Mouse (Mus musculus): ENCODE data around the gene Slc5a5.
A peak's percentile ranks its signal among the peaks of the same experiment; 100 is the strongest.

The Slc5a5 gene

DNA sequence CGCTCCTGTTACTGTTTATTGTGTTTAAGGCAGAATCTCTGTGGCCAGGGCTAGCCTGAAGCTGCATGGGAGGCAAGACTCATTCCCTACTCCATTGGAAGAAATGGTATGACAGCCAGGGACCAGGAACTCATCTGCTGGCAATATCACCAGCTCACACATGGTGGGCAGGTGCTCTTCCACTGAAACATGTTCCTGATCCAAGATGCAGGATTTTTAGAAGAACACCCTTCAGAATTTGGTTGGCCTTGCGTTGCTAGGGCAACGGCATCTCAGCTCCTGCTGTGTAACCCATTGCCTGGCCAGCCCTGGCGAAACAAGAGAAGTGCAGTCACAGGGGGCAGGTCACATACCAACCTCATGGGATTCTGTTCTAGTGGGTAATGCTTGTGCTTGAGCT lies 13.1 kb downstream of the Slc5a5 start:
- no peak for DNase-seq (ENCODE audit: low spot score)

DNA sequence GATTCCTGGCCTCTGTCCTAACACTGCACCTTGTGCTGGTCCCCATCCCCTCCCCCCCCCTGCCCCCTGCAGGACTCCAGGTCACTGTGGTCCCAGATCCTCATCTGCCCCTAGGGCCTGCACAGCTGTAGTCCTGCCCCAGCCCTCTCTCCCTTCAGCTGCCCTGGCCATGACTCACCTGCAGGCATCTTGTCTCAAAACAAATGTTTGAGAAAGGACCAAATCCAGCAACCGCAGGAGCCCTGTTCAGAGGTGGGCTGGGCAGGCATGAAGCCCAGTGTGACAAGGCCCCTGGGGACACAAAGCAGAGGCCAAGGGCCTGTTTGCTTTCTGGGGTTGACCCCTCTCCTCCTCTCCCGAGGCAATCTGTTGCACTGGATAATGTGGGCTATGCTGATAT lies 14.4 kb downstream of the Slc5a5 start:
- no peak for DNase-seq (ENCODE audit: low spot score)

DNA sequence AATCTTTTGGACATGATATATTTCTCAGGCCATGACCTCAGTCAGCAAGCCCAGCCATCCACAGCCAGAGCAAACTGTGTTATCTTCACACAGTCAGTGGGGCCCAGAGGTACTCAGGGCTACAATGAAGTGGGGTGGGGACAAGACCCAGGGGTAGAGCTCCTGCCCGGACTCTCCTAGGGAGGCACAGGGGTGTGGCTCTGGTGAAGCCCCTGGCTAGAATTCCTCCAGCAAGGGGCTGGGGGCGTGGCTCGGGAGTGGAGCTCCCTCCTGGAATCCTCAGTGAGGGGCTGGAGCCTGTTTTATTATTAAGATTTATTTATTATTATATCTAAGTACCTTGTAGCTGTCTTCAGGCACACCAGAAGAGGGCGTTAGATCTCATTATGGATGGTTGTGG lies 16.2 kb downstream of the Slc5a5 start:
- DNase-seq (ENCODE audit: low spot score), result no peak

DNA sequence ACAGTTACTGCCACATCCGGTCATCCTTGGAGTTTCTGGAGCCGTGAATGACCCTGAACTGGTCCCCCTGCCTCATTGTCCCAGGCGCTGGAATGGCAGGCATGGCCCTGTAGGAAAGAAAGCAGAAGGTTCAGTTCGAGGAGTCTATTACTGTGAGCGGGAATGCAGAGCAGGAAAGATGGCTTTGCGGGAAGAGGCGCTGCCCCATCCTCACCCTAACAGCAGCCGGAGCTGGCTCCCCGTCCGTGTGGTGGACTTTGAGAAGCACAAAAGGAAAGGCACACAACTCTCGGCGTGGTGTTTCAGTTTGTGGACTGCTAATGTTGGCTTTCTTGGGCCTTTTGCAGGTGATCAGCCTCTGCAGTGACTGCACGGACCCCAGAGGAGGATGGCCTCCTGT lies 18.1 kb downstream of the Slc5a5 start:
- no peak for DNase-seq (ENCODE audit: low spot score)

DNA sequence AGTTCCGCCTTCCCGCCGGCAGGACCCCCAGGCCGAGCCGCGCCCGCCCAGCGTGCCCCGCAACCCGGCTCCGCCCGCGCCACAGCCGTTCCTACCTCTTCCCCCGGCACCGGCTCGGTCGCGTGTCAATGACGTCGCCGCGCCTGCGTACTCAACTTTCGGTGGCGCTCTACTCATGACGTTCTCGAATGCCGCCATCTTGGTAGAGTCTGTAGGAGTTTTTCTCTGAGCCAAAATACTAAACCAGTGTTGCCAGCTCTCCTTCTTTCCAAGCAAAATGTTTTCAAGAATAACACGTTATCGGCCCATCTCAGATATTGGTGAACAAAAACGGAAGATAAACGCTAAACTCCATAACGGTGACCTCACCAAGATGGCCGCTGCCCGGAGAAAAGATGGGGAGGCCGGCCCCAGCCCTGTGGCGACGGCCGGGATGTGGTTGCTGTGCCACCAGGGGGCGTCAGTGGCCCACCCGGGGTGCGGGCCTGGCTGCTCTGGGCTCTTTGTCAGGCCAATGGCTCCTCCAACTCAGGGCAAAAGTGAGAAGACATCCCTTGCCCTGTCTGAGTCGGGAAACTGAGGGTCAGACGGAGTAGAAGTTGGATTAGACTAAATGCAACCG lies 19.1 kb downstream of the Slc5a5 start, which contains the start of gene Ccdc124:
Gene Ccdc124, minus strand, starts transcription at position 572 of the 622 bp plus-strand sequence.
- peak; percentile 98 for DNase-seq (ENCODE audit: low spot score)

DNA sequence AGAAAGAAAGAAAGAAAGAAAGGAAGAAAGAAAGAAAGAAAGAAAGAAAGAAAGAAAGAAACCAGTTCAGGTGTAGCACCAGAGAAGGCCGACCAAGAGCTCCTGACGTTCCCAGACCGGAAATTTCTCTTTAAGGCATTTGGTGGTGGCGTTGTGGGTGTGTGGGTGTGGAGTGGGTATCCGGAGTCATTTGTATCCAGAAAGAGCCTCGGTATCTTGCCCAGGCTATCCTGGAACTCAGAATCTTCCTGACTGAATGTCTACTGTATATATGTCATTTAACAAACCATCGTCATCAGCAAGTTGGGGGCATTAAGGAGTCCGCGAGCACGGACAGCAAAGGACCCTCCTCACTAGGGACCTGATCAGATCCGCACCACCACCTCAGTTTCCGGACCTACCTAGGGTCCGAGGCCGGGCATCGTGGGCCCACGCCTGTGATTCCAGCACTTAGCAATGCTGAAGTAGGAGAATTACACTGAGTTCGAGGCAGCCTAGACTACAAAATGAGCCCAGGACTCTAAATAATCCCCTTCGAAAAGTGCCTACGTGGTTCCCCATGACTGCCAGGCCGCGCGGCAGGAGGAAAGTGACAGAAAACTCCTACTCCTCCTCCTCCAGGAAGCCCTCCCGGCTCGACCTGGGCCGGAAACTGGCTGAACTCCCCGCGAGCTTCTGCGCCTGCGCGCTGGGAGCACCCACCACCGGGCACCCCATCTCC lies 19.8 kb downstream of the Slc5a5 start:
- no peak for DNase-seq (ENCODE audit: low spot score)

DNA sequence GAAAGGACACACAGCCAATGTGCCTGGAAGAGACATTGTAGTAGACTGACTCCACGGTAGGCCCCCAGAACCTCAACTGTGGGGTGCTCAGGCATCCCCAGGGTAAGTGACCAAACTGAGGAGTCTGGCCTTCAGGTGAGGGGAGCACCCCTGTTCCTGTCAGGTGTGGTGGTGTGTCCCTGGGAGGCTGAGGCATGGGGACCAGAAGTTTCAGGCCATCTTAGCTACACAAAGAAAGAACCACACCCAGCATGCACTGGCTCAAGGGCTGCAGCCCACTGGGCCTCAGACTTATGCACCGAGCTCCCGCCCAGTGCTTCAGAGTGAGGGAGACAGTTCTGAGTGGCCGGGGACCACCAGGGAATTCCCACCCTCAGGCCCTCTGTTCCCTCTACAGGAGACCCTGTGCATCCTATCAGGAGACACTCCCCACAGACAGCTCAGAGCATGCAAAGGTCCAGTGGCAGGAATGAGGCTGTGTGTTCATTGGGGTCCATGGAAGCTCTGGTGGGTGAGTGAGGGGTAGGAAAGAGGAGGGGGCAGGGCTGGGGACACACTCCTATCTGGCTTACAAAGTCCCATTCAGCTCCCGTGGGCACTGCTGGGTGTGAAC lies 21.3 kb downstream of the Slc5a5 start:
- no peak for DNase-seq (ENCODE audit: low spot score)

DNA sequence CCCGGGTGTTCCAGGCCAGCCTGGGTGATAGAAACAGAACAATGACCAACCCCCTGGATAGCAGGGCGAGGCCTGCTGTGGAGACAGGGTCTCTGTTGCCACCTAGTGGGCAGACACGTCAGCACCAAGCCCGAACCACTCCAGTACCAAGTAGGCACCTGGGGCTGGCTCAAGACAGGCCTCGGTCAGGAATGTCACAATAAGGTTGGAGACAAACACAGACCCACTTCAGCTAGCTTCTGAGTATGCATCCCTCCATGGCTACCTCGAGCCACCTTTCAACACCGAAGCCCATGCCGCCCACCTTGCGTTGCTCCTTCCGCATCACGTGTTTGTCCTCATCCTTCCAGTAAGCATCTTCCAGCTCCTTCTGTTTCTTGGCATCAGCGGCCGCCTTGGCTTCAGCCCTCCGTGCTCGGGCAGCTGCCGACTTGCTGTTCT lies 22.9 kb downstream of the Slc5a5 start:
- DNase-seq (ENCODE audit: low spot score), result peak; percentile 84

DNA sequence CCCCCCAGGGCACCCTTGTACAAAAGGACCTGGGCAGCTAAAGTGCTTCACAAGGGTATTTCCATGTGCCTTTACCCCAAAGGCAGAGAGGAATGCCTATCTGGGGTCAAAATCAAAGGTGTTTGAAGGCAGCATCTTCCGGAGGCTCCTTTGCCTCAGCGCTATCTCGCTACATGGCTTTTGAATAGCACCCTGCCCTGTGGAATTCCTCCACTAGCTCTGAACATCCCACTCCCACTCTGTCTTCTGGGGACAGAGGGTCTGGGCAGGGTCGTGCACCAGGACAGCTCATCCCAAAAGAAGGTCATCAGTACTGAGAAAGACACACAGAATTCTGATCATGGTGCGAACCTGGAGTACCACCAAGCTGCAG lies 23.4 kb downstream of the Slc5a5 start:
- no peak for DNase-seq (ENCODE audit: low spot score)

DNA sequence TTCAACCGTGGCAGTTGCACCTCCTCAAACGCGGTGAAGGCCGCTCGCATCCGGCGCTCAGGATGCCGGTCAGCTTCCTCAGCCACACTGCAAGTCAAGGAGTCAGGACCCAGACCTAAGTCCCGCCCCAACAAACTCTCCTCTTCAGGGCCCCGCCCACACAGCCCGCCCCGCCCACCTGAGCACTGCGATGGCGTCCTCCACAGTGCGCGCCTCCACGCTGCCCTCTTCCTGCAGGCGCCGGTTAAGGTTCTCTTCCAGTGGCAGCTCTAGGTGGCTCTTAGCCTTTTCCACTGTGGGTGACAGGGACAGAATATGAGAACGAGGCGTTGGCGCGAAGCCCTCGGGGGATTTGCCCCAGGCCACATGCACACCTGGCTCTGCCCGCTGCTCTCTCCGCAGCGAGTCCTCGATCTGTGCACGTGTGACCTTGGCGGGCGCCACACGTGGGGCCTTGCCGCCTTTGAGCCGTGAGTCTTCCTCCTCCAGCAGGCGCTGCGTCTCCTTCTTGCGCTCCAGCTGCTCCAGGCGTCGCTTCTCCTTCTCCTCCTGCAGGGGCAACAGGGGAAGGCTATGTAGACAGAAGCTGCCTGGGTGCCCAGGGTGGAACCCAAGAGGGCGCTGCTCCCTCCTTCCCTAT lies 23.9 kb downstream of the Slc5a5 start:
- peak; percentile 82 for DNase-seq (ENCODE audit: low spot score)

DNA sequence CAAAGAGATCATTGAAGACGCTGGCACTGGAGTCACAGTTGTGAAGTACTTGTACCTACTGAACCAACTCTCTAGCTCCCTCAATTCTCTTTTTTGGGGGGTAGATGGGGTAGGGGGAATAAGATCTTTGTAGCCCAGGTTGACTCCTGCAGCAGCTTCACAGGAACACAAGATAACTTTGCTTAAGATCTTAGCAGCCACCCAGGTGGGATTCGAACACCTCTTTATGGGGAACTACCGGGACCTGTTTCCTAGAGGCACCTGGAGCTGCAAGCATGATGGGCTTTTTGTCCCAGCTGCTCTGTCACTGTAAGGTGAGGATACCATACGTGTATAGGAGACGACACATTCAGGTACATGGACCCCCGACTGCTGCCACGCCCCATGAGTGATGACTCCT lies 26.0 kb downstream of the Slc5a5 start:
- DNase-seq (ENCODE audit: low spot score), result no peak

DNA sequence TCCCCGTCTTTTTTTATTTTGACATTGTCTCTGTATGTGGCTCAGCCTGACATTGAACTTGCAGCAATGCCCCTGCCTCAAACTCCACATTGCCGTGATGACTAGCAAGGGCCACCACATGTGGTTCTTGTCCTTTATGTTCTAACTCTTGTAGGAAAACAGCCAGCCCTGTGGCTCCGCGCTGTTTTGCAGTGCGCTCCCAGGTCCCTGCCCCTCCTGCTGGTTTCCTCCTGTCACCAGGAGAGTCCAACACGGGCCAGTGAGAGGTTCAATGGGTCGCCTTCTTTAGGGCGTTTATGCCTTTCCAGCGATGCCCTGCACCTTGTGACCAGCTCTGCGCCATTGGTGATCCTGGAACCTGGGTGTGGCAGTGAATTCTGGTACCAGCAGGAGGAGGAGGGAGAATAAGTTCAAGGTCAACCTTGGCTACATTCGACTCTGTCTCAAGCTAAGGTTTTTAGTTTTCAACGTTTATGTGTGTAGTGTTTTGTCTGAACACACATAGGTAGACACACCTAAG lies 26.5 kb downstream of the Slc5a5 start:
- no peak for DNase-seq (ENCODE audit: low spot score)

DNA sequence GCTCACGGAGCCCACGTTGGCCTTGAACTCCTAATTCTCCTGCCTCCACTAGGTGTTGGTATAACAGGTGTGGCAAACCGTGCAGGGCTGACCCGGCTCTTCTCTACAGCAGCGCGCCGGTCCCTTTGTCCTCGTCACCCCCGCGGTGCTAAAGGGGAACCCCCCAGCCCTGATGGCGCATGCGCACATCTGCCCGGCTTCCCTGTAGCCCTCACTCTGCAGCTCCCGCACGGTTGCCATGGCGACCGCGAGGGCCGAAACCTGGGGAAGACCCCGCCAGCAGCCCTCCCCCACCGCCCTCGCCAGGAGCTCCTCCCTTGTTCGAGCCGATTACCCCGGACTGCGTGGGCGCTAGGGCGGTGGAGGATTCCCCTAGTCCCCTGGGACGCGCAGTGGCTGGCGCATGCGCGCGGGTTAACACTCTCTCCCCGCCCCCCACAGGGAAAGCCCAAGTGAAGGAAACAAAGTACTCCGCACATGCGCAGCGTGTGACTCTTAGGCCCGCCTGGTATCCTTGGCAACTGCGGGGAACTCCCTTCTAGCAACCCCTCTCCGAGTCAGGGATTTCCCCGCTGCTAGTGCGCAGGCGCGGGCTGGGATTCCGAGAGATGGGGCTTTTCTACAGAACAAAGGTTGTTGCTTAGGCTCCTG lies 27.1 kb downstream of the Slc5a5 start:
- peak; percentile 99 for DNase-seq (ENCODE audit: low spot score)

DNA sequence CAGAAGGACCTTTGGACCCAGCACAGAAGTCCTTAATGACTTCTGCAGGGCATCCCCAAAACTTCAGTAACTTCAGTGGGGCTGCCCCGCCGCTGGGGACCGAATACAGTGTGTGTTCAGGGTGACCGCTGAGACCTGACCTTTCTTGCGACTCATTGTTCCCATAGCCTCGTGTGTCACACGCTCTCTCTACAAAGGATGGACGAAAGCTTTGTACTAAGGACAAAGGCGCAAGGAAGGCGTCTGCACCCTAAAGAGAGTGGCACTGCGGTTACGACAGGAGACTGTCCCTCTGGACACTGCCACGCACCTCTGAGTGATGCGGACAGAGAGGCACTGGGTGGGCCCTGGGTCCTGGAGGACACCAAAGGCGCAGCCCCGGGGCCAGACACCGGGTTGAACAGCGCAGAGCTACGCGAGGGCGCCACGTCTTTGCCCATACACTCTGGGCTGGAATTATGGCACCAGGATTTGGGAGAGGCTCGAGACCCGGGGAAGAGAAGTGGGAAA lies 27.8 kb downstream of the Slc5a5 start:
- DNase-seq (ENCODE audit: low spot score), result no peak

DNA sequence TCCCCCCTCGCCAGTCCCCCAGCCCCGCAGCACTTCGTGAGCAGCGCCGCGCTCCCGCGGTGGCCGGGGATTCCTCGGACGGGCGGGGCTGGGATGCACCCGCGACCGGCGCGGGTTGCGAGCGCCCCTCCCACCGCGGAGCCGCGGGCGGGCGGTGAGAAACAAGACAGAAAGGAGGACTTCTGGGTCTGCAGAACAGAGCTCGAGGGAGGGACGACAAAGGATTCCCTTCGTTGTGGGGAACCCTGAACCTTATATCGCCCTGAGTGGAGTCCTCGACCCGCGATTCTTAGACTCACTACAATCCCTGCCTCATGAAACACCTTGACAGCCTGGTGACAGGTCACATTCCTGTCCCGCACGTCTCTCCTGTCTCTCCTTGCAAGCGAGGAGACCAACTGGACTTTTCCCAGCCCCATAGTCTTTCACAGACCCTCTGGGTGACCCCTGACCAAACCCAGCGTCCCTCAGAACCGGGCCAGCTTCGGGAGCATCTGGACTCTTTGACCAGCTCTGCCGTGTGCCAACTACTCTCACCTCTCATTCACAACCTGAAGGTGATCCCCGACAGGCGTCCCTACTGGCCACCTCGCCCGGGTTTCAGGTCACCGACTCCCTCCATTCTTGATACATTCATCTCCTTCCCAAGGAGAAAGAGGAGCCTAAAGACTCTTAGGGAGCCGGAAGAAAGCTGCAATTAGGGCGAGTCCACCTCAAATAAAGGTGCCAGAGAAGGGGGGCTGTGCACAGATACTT lies 28.4 kb downstream of the Slc5a5 start:
- DNase-seq (ENCODE audit: low spot score), result no peak

DNA sequence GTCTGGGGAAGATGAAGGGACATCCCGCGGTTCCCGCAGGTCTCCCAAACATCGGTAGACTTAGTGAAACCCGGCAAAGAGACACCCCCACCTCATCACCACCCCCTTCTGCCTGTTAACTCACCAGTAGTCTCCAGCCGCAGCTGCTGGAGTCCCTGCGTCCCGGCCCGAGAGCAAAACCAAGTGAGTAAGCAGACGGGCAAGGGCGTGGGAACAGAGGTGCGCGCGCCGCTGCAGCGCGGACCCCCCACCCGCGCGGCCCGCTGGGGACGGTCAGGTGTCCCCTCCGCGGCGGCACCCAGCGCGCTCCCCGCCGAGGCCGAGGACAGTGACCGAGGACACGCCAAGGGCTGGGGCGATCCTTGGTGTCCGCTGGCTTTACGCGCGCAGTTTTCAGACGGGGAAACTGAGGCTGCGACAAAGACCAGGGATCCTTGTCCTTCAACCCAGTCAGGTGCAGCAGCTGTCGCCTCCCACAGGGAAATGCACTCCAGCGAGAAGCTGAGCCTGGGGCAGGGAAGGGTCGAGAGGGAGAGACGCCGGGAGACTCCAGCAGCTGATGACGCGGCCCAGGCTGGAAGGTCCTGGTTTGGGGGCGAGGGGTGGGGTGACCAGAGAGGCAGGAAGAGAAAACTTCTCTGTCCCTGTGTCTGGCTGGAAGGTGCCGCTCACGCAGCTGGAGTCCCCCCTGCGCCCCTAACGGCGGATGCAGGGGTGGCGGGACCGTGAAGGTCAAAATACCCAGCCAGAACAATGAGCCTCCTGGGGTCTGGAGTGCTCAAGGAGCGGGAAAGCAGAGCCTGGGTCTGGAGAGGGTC lies 29.5 kb downstream of the Slc5a5 start, which contains the start of gene Kcnn1:
Gene Kcnn1, minus strand, starts transcription at position 435 of the 818 bp plus-strand sequence.
- no peak for DNase-seq (ENCODE audit: low spot score)

DNA sequence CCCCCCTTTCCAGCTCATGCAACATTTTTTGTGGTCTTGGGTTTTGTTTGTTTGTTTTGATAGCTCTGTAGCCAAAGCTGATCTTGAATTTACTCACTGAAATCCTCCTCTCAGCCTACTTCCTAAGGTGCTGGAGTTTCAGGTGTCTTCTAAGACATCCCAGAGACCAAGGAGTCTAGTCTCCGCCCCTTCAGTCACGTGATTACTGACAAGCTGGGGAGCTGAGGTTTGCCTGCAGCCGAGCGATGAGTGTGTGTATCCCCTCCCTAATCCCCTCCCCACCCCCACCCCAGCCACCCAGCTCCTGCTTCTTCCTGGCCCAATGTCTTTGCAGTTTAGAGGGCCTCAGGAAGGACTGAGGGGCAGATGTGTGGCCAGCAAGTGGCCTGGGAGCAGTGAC lies 35.0 kb downstream of the Slc5a5 start:
- DNase-seq (ENCODE audit: low spot score), result no peak

DNA sequence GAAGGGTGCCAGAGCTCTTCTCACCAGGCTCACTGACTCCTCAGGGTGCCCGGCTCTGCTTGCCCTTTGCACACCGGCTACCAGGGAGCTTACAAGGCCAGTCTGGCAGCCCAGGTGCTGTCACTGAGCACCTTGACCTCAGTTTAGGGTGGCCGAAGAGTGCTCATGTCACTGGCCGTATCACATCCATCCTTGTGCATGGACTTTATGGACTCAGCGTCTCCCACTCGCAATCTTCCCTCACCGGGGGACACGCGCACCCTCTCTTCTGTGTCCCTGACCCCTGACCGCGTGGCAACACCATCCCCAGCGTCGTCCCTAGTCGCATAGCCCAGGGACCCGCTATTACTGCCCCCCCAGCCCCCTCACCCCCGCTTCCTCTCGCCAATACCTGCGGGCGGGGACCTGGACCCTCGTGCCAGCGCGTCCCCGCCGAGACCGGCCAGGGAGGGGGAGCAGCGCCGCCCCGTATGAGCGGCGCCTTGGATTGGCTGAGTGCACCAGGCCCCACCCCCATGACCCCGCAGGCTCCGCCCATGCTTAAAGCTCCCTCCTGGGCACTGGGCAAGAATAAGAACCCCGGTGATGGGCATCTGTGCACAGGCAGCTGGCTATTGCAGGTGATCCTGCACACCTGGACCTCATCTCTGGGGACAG lies 35.9 kb downstream of the Slc5a5 start:
- DNase-seq (ENCODE audit: low spot score), result peak; percentile 85

DNA sequence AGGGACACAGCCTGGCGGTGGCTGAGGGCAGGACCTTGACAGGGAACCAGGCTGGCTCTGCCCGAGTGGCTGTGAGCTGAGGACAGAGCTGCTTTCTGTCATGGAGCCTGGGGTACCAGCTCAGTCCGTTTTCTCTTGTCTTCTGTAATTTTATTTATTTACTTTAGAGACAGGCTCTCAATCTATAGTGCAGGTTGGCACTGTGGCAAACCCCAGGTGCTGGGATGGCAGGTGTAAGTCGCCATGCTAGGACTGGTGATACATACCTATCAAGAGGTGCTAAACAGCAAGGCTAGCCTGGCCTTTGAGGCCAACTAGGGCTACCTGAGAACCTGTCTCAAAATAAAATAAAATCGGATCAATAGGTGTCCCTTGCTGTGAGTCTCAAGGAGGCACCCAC lies 36.5 kb downstream of the Slc5a5 start:
- no peak for DNase-seq (ENCODE audit: low spot score)

DNA sequence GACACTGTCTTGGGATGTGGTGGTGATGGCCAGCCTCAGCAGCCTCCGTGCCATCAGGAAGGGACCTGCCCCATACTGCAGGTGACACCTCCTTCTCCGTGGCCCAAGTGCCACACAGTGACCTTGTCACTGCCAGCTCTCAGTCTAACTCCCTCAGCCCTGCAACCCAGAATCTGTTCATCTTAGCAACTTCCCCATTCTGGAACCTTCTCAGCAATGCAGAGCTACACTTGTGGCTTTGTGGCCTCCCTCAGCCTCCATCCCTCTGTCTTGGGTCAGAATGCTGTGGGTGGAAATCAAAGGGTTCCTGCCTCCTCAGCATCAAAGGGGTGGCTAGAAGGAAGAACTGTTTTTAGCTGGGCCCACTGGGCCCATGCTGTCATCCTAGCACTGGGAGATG lies 38.7 kb downstream of the Slc5a5 start:
- DNase-seq (ENCODE audit: low spot score), result no peak

All from testis, postnatal 10 days (tissue).